Mouse (Mus musculus): Measurements from ENCODE around the gene Gm20388.

DNA sequence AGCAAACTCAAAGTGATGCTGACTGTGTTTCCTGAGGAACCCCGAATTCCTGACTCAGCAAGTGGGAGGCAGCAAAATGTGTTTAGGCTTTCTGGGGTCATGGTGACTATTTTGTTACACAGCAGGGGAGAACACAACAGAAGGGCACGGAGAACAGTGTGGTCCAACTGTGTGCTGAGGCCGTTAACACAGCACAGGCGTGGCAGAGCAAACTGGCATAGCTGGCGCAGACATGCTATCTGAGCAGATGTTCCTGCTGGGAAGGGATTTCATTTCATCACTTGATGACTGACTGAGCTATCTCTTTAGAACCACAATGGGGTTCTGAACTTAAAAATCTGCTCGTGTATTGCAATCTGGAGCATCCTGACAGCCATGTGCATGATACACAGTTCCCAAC is 1974.8 kb downstream of the Gm20388 start:
- TF ChIP-seq POLR2A (IDR thresholded peaks at IDR 0.05; ENCODE audit: insufficient read depth, low read depth, low read length) (no peak), CTCF (IDR thresholded peaks at IDR 0.05; ENCODE audit: insufficient read depth, low read depth, low read length) (no peak)

Data from olfactory bulb, adult 2 months (tissue).